Mouse (Mus musculus): ENCODE data around the gene Fam124a. TPM values are rescaled to one million over a fixed set of nuclear protein-coding genes. Genes with fewer than 3 reads are reported as not detected.
"Not testable (repeated sequence)": the region's sequence is repeated elsewhere in the genome, so short reads cannot be mapped to it uniquely, and the experiment has no call there.

Gene Fam124a
- polyA plus RNA-seq, 1 experiment = 0.19 TPM

GRCm38 (mm10) chr14:62563679-62564078 is 8.1 kb downstream of the Fam124a start:
- no peak for TF ChIP-seq MAX (IDR thresholded peaks at IDR 0.05)
- TF ChIP-seq MYOD1 (IDR thresholded peaks at IDR 0.05; ENCODE audit: control insufficient read depth, insufficient read length, low read depth) = no peak
- TF ChIP-seq MYOG (IDR thresholded peaks at IDR 0.05; ENCODE audit: control insufficient read depth, extremely low read depth, insufficient read length) = no peak
- TF ChIP-seq USF1 (IDR thresholded peaks at IDR 0.05; ENCODE audit: low read depth) = no peak
- TF ChIP-seq CTCF (IDR thresholded peaks at IDR 0.05; ENCODE audit: control insufficient read depth, insufficient read depth, insufficient read length) = no peak
- TF ChIP-seq CEBPB (IDR thresholded peaks at IDR 0.05; ENCODE audit: low read depth) = no peak
- TF ChIP-seq FOSL1 (IDR thresholded peaks at IDR 0.05; ENCODE audit: insufficient read depth, low read length, poor library complexity, severe bottlenecking) = no peak
- no peaks in the 10 kb centered on the region for H3K36me3 ChIP-seq (ENCODE audit: control insufficient read depth, insufficient read depth)
- H3K79me3 ChIP-seq (ENCODE audit: low read depth) = no peaks in the 10 kb centered on the region
- H3K4me3 ChIP-seq (ENCODE audit: insufficient read depth, poor library complexity, severe bottlenecking) = no peak overlapping the region
- peaks cover 20% of the 10 kb centered on the region for H3K27me3 ChIP-seq (ENCODE audit: control insufficient read depth, insufficient read depth, insufficient read length)
- H3K79me2 ChIP-seq (ENCODE audit: control insufficient read depth, insufficient read depth) = no peaks in the 10 kb centered on the region
- H3ac ChIP-seq (ENCODE audit: control insufficient read depth, insufficient read length, low read depth) = no peak overlapping the region

GRCm38 (mm10) chr14:62566821-62567220 is 11.3 kb downstream of the Fam124a start, which contains the start of gene Gm4131:
Gm4131 (minus strand) TSS chr14:62566921.
- H3K36me3 ChIP-seq (ENCODE audit: control insufficient read depth, insufficient read depth); H3K79me3 ChIP-seq (ENCODE audit: low read depth); H3K79me2 ChIP-seq (ENCODE audit: control insufficient read depth, insufficient read depth); H3K4me3 ChIP-seq (ENCODE audit: insufficient read depth, poor library complexity, severe bottlenecking); H3ac ChIP-seq (ENCODE audit: control insufficient read depth, insufficient read length, low read depth): not testable (repeated sequence)
- peaks cover 20% of the 10 kb centered on the region for H3K27me3 ChIP-seq (ENCODE audit: control insufficient read depth, insufficient read depth, insufficient read length)

- TF ChIP-seq FOSL1 (IDR thresholded peaks at IDR 0.05; ENCODE audit: insufficient read depth, low read length, poor library complexity, severe bottlenecking) (no peak), CEBPB (IDR thresholded peaks at IDR 0.05; ENCODE audit: low read depth) (no peak), MAX (IDR thresholded peaks at IDR 0.05) (no peak), MYOD1 (IDR thresholded peaks at IDR 0.05; ENCODE audit: control insufficient read depth, insufficient read length, low read depth) (no peak), USF1 (IDR thresholded peaks at IDR 0.05; ENCODE audit: low read depth) (no peak), CTCF (IDR thresholded peaks at IDR 0.05; ENCODE audit: control insufficient read depth, insufficient read depth, insufficient read length) (no peak), MYOG (IDR thresholded peaks at IDR 0.05; ENCODE audit: control insufficient read depth, extremely low read depth, insufficient read length) (no peak)
- Histone ChIP-seq H3K4me3 (ENCODE audit: insufficient read depth, poor library complexity, severe bottlenecking) (no peak overlapping the region), H3ac (ENCODE audit: control insufficient read depth, insufficient read length, low read depth) (no peak overlapping the region)
Observed at GRCm38 (mm10) chr14:62569463-62569862, 13.9 kb downstream of the Fam124a start.

DNA sequence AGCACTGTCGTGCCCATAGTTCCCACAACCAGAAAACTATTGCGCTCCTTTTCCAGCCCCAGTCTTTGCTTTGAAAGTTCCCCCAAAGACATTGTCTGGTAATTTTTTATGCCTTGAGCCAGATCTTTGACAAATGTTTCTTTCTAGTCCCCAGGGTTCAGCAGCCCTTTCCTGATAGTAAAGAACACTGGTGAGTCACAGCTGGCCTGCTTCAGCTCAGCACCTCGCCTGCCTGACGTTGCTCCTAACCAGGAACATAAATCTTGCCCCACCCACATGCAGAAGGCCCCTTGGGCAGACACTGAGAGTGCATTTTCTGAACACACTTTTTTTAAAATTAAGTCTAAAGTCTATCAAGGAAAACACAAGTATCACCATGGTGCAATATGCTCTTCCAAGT is 14.8 kb downstream of the Fam124a start:
- Histone ChIP-seq H3ac (ENCODE audit: control insufficient read depth, insufficient read length, low read depth) (no peak overlapping the region), H3K79me3 (ENCODE audit: low read depth) (no peaks in the 10 kb centered on the region), H3K36me3 (ENCODE audit: control insufficient read depth, insufficient read depth) (no peaks in the 10 kb centered on the region), H3K4me3 (ENCODE audit: insufficient read depth, poor library complexity, severe bottlenecking) (no peak overlapping the region), H3K79me2 (ENCODE audit: control insufficient read depth, insufficient read depth) (no peaks in the 10 kb centered on the region), H3K27me3 (ENCODE audit: control insufficient read depth, insufficient read depth, insufficient read length) (peaks cover 4% of the 10 kb centered on the region)
- TF ChIP-seq CEBPB (IDR thresholded peaks at IDR 0.05; ENCODE audit: low read depth) (no peak), FOSL1 (IDR thresholded peaks at IDR 0.05; ENCODE audit: insufficient read depth, low read length, poor library complexity, severe bottlenecking) (no peak)

More at GRCm38 (mm10) chr14:62569463-62569862, 13.9 kb downstream of the Fam124a start:
- Histone ChIP-seq H3K36me3 (ENCODE audit: control insufficient read depth, insufficient read depth) (no peaks in the 10 kb centered on the region), H3K79me2 (ENCODE audit: control insufficient read depth, insufficient read depth) (no peaks in the 10 kb centered on the region), H3K27me3 (ENCODE audit: control insufficient read depth, insufficient read depth, insufficient read length) (peaks cover 8% of the 10 kb centered on the region), H3K79me3 (ENCODE audit: low read depth) (no peaks in the 10 kb centered on the region)

DNA sequence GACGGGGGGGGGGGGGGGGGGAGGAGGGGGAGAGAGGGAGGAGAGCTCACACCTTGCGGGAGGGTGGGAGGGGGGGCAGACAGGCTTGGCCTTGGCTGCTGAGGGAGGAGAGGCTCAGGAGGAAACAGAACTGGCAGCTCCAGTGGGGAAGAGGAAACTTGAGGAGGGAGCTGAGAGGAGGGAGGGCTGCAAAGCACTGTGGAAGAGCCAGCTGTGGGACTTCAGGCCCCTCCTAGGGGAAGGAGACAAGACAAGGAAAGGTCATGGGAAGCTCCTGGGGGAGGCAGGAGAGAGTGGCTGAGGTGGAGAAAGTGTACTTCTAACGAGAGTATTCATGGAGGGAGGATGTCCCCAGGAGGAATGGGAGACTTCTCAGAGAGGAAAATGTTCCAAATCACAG is 17.9 kb downstream of the Fam124a start:
- Histone ChIP-seq H3K36me3 (ENCODE audit: control insufficient read depth, insufficient read depth) (no peaks in the 10 kb centered on the region), H3K4me3 (ENCODE audit: insufficient read depth, poor library complexity, severe bottlenecking) (no peak overlapping the region), H3K79me3 (ENCODE audit: low read depth) (no peaks in the 10 kb centered on the region), H3ac (ENCODE audit: control insufficient read depth, insufficient read length, low read depth) (no peak overlapping the region), H3K79me2 (ENCODE audit: control insufficient read depth, insufficient read depth) (no peaks in the 10 kb centered on the region), H3K27me3 (ENCODE audit: control insufficient read depth, insufficient read depth, insufficient read length) (peaks cover 11% of the 10 kb centered on the region)
- TF ChIP-seq FOSL1 (IDR thresholded peaks at IDR 0.05; ENCODE audit: insufficient read depth, low read length, poor library complexity, severe bottlenecking) = no peak
- no peak for TF ChIP-seq CEBPB (IDR thresholded peaks at IDR 0.05; ENCODE audit: low read depth)
- TF ChIP-seq MYOD1 (IDR thresholded peaks at IDR 0.05; ENCODE audit: control insufficient read depth, insufficient read length, low read depth) = no peak
- no peak for TF ChIP-seq CTCF (IDR thresholded peaks at IDR 0.05; ENCODE audit: control insufficient read depth, insufficient read depth, insufficient read length)
- no peak for TF ChIP-seq MYOG (IDR thresholded peaks at IDR 0.05; ENCODE audit: control insufficient read depth, extremely low read depth, insufficient read length)
- TF ChIP-seq USF1 (IDR thresholded peaks at IDR 0.05; ENCODE audit: low read depth) = no peak
- TF ChIP-seq MAX (IDR thresholded peaks at IDR 0.05) = no peak

DNA sequence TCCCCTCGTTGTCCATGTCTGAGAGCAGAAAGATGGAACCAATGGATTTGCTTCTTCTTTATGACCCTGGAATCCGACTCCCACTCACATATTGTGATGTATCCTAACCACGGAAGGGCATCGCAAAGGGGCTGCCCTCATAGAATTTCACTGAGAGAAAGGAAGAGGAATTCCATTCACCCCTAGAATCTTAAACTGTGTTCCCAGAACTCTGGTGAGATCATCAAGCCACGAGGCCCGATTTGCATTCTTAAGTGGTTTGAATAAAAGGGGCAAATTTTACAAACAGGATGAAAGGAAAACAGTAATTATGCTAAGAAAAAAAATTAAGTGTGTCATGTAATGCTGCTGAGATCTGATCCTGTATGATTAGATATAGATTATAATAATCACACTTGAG is 19.4 kb downstream of the Fam124a start:
- H3K36me3 ChIP-seq (ENCODE audit: control insufficient read depth, insufficient read depth) = no peaks in the 10 kb centered on the region
- no peaks in the 10 kb centered on the region for H3K79me3 ChIP-seq (ENCODE audit: low read depth)
- H3K79me2 ChIP-seq (ENCODE audit: control insufficient read depth, insufficient read depth) = no peaks in the 10 kb centered on the region
- TF ChIP-seq CTCF (IDR thresholded peaks at IDR 0.05; ENCODE audit: control insufficient read depth, insufficient read depth, insufficient read length) (no peak), MYOD1 (IDR thresholded peaks at IDR 0.05; ENCODE audit: control insufficient read depth, insufficient read length, low read depth) (no peak), MYOG (IDR thresholded peaks at IDR 0.05; ENCODE audit: control insufficient read depth, extremely low read depth, insufficient read length) (no peak), MAX (IDR thresholded peaks at IDR 0.05) (no peak), CEBPB (IDR thresholded peaks at IDR 0.05; ENCODE audit: low read depth) (no peak), USF1 (IDR thresholded peaks at IDR 0.05; ENCODE audit: low read depth) (no peak), FOSL1 (IDR thresholded peaks at IDR 0.05; ENCODE audit: insufficient read depth, low read length, poor library complexity, severe bottlenecking) (no peak)
- no peak overlapping the region for H3K4me3 ChIP-seq (ENCODE audit: insufficient read depth, poor library complexity, severe bottlenecking)
- no peak overlapping the region for H3ac ChIP-seq (ENCODE audit: control insufficient read depth, insufficient read length, low read depth)
- peaks cover 14% of the 10 kb centered on the region for H3K27me3 ChIP-seq (ENCODE audit: control insufficient read depth, insufficient read depth, insufficient read length)

All from C2C12 (cell line).